Mouse (Mus musculus) T-helper 1 cell (primary cell): ENCODE results near the gene Ptbp1.

Experiments used
- in situ Hi-C: fragments of 300-600 bp; cut with MboI, MseI; formaldehyde crosslinking; loops from one replicate; pipeline ENCODE4 v1.15.1; 2025; ENCODE audit warnings: high pct_unique_total_duplicates

The Ptbp1 gene

DNA sequence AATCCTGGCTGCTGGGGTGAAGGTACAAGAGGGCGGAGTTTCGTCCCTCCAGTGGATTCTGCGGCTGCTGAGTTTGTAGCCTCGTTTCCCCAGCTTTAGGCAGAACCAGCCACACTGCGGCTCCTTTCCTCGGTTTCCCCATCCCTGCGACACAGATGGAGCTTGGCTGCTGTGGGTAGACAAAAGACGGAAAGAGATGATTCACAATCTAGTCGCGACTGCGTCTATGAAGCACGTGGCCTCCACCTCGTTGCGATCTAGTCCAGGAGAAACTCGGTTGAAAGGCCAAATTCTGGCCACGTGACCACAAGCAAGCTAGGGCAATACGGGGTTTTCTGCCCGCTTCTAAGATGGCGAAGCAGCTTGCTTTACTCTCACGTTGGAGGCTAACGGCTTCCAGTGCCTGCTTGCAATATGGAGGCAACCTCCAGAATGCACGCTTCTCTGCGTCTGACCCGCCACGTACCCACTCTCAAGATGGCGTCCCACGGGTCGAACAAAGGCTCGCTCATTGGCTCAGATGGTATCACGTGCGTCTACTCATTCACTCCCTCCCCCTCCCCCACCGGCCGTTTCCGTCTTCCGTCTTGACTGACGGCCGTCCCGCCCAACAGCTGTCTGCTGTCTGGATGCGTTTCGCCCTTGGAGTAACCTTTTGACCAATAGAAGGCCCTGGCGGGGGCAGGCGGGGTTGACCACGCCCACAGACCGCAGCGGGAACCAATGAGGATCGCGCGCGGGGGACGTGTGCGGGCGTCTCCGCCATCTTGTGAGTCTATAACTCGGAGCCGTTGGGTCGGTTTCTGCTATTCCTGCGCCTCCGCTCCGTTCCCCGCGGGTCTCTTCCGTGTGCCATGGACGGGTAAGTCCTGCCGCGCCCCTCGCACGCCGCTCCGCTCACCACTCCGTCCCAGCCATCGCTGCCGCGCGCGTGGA is at the start of gene Ptbp1:
TSS of gene Ptbp1 (plus strand) at position 568 of the 936 bp plus-strand sequence.
- in situ Hi-C loops, result no loop called here

DNA sequence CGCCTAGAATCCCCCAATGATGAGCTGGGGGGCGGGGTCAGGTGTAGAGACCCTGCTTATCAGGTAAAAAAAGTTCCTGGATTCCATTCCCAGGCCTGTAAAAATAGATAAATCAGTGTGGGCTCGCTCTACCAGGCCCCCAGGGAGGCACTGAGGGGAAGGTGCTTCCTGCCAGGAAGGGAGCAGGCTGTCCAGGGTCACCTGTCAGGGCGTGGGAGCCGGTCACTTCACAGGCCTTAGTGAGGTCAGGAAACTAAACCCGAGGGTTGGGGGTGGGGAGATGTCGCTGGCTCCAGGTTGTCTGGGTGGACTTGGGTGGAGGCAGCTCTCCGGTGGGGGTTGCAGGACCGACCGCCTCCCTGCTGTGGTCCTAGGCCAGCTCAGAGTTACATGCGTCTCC is 48.6 kb upstream of the Ptbp1 start:
- in situ Hi-C loops, result no loop called here

DNA sequence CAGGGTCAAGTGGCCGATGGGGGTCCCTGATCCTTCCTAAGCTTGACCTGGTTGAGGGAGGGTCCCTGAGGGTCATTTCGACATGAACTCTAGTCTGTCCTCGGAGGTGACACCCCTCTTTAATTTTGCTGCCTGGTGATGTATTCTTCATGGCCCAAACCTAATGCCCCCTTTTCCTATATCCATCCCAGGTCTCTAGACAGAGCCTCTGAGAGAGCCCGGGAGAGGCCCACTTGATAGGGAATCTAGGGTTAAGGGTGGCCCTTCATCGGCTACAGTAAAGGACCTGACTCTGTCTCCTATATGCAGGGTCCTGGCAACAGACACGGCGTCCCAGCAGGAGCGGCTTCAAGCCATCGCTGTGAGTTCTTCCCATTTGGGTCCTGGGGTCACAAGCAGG is 47.9 kb upstream of the Ptbp1 start:
- in situ Hi-C loops, result no loop called here

DNA sequence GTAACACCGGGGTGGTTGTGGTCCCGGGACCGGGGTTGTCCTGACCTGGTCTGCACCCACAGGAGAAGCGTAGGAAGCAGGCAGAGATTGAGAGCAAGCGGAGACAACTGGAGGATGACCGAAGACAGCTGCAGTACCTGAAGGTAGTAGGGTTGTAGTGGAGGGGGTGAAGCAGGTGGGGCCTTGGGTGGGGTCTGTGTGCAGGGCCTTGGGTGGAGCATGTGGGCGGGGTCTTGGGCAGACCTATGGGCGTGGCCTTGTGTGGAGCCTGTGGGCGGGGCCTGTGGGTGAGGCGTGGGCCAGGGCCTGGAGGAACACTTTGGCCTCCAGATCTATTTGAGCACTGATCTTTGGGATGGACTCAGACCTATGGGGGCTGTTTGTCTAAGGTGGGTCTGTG is 47.3 kb upstream of the Ptbp1 start:
- in situ Hi-C loops, result no loop called here

DNA sequence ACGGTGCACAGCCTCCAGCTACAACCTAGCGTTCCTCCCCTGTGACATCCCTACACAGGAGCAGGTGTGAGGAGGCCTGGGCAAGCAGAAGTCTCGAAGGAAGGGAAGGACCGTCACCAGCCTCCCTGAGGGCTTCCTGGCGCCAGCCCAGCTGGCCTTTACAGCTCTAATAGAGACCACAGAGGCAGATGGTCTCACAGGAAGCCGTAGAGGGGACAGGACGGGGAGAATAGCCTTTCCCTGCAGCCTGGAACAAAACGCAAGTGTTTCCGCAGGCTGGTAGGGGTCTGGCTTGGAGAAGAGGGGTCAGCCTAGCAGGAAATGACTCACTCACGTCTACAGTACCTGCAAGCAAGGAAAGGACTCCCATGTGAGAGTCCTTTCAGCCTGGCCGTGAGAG is 46.4 kb upstream of the Ptbp1 start:
- in situ Hi-C loops, result no loop called here

DNA sequence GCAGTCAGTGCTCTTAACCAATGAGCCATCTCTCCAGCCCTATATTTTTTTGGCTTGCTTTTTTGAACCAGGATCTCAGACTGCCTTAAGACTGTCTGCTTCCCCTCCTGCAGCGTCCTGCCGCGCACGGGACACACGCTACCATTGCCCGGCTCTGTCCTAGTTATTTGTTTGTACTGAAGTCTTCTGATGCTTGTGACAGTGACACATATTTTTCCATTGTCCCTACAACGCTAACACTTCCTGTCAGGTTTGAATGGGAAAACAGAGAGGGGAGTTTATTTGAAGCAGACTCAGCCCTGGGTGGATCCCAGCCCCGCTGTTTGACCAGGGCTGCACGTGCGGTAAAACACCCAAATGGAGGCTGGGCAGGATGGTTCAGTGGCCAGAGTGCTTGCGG is 45.5 kb upstream of the Ptbp1 start:
- in situ Hi-C loops, result no loop called here

DNA sequence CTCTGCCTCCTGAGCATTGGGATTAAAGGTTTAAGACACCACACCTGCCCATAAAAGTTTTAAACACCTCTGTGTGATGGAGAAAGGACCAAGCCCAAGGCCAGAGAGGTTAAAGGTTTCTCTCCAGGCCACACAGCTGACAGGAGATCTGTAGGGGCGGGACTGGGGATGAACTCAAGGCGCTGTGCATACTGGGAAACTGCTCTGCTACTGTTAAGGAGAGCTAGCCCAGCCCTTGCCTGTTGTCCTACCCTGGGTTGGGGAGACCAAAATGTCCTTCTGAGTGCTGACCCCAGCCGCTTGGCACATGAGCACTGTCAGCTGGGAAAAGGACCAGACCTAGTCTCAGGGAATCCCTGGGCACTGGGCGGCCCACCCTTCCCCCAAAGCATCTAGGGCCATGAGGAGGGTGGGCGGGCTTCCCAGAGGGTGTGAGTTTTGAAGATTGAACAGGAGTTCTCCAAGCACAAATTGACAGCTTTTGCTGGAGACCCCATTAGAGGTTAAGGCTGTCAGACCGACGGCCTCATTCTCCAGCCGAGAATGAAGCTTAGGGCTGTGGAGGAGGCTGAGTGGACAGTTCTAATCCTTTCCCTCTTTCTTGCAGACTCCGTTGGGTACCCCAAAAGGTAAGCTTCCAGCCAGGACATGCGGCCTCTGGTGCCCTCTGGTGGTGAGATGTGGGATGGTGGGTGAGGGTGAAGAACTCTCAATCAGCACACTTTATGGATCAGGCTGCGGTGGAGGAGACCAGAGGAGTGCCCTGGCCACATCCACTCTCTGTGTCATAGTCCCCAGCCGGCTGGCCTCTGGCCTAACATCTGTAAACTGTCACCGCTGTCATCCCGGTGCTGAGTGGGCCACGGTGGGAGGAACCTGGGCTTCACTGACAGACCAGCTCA is 42.2 kb upstream of the Ptbp1 start:
- in situ Hi-C loops, result no loop called here

DNA sequence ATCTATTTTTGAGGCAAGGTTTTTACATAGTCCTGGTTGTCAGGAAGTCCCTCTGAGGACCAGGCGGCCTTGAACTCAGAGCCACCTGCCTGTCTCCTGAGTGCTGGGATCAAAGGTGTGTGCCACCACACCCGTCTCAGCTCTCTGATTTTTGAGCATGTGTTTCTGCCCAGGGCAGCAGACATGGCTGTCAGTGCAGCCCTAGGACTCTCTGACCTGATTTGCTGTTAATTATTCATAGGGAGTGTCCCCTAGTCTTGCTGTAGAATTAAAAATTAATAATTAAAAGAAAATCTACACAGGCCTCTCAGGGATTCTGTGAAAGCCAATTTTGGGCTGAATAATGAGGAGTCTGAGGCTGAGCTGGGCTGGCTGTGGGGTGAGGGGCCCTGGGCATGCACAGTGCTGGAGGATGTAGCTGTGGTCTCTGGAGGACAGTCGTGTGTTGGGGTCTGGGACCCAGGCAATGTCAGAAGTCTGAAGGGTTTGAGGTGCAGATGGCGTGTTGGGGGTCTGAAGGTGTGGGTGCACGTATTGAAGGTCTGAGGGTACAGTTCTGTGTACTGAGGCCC is 39.9 kb upstream of the Ptbp1 start:
- in situ Hi-C loops, result no loop called here

DNA sequence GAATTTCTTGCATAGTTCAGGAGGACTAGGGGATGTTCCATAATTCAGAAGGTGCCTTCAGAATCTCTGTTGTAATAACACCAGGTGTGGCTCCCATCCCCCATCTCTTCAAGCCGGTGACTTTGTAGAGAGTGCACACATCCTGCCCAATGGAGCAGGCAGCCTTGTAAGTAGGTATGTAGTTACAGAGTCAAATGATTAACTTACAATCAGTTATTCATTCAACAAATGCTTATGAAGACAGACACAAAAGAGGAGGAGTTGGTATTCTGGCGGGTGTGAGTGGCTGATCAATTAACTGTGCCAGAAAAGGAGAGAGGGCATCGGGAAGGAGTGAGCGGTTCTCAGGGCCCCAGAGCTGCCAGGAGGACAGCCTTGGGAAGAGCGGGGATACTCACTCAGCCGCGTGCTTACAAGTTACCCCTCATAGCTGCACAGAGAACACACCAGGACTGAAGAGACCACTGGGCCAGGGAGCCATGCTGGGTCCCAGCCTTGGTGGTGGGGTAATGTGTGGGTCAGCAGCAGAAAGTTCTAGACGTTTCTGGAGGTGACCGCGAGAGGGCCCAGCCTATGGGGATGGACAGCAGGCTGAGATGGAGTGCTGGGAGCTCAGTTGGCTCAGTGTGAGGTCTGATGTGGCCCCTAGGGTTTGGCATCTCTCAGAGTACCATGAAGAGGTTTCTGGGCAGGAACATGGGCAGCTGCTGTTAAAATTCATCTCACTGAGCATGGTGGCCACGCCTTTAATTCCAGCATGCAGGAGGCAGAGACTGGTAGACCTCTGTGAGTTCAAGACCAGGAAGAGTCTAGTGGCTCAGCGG is 38.3 kb upstream of the Ptbp1 start:
- in situ Hi-C loops, result no loop called here

DNA sequence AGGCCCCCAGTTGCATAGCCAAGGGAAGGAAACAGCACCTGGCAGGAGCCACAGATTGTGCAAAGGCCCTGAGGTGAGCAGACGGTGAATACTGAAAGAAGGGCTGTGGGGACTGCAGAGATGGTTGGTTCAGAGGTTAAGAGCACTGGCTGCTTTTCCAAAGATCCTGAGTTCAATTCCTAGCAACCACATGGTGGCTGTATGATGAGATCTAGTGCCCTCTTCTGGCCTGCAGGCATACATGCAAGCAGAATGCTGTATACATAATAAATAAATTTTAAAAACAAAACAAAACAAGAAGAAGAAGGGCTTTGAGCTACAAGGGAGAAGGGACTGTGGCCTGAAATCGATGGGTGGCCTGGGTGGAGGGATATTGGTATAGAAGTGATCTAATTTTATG is 37.1 kb upstream of the Ptbp1 start:
- in situ Hi-C loops, result no loop called here

DNA sequence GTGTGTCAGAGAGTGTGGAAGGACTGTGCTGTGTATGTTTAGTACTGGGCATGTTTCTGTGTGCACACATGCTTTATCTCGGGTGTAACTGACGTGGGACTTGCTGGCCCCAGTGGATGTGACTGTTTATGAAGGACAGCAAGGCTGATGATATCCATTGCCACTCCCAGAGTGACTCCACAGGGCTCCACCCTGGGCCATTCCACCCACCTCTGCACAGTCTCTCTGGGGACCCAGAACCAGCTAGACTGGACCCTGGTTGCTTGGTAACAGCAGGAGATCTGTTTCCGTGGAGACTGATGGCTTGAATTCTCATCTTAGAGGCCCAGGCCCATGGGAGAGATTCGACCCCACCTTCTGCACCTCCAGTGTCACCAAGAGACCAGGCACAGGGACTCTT is 36.0 kb upstream of the Ptbp1 start:
- in situ Hi-C loops, result no loop called here

DNA sequence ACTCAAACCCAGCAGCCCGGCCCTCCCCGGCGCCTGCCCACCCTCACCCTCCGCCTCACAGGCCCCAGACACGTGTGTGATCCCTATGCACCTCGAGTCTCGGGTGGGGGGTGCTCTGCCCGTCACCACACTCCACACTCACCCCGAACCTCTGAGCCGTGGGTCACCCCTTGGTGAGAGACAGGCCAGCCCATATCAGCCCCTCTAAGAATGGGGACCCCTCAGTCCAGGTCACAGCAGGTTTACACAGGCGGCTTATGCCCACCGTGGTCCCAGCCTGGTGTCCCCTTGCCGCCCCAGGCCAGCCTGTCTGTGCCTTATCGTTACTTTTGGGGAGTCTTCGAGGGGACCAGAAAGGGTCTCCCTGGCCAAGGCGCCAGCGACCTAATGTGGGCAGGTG is 34.6 kb upstream of the Ptbp1 start:
- in situ Hi-C loops, result no loop called here

DNA sequence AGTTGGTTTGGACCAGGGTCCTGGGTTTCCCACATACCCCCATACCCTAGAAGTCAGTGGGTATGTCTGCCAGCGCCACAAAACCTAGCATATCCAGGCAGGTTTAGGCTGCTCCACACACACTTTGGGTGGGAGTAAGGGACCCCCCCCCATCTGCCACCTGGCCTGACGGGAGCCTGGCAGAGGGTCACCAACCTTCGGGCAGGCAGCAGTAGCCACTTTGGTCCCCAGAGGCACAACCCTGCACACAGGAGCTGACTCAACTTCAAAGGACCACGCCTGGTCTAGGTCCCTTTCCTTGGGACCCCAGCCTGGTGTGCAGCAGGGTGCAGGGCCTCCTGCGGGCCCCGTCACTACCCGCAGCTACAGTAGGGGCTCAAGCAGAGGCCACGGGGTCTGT is 34.0 kb upstream of the Ptbp1 start:
- in situ Hi-C loops, result no loop called here

DNA sequence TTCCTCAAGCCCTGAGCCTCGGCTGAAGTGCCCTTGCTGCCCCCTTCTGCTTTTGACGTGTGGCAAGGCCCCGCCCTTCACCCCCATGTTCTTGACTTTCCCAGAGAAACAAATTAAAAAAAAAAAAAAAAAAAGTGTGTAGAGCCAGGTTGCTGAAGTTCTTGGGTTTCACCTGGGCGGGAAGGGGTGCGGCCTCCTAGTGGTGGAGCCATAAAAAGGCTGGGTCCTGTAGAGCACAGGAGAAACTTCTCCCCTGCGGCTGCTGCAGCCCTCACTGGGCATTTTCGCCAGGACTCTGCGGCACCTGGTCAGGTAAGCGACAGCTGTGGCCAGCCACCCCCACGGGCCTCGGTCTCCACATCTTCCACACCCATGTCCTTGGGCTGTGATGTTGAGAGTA is 33.4 kb upstream of the Ptbp1 start, which contains the start of gene Misp:
TSS of gene Misp (plus strand) at position 208 of the 400 bp plus-strand sequence.
- in situ Hi-C loops, result no loop called here

DNA sequence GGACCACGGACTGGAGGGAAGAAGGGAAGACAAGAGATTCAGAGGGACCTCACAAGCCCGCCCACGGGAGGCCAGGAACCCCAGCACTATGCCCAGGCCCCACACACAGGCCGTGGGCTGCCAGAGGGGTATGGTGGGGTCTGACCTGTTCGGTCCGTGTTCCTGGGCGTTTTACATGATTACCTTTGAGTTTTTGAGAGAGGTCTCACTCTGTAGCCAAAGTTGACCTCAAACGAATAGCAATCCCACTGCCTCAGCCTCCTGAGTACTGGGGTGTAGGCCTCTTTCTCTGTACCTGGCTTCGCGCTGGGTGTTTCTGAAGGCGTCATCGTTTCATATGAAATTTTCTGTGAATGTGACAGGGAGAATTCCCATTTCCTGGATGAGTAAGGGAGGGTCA is 32.5 kb upstream of the Ptbp1 start:
- in situ Hi-C loops, result no loop called here

DNA sequence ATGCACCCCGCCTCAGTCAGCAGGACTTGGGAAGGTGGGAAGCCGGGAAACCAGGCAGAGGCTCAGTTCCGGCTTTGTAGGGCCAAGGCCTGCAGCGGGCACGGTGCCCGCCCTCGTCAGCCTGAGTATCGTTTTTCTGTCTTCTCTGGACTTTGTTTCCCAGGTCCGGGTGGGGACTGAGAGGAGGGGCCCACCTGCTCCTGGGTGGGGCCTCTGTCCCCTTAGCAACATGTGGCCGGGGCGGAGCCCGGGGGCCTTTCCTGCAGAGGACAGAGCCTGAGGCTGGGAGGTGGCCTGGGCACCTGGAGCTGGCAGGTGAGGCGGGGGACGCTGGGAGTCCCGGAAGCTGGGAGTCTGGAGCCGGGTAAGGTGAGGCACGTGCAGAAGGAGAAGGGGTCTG is 31.9 kb upstream of the Ptbp1 start:
- in situ Hi-C loops, result no loop called here

DNA sequence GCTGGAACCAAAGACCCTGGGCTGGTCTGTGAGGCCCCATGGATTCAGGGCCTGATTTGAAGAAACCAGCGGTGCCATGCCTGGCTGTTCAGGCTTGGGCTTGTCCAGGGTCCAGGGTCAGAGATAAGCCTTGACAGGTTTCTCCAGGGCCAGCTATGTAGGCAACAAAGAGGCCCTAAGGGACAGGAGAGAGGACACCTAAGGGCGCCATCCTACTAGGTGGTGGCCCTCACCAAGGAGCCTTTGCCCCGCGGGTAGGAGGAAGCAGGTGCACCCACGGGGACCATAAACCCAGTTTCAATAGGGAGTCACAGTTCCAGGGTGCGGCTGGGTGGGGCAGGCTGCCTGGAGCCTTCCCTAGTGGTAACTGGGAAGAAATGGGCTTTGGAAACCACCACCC is 31.2 kb upstream of the Ptbp1 start:
- in situ Hi-C loops, result no loop called here

DNA sequence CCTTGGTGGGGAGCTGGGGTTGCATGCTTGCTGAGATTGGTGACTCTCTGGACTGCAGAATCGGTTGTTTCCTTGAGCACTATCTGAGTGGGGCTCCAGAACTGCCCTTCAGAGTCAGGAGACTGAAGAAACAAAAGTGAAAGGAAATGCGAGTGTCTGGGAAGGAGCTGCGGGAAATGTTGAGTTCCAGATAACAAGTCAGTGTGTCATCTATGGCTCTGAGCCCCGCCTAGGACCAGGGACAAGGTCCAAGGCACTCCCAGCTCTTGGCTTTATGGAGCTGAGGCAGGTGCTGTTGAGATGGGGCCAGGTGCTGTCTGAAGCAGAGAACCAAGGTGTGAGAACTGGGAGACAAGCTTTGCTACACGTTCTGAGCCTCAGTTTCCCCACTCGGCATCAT is 29.8 kb upstream of the Ptbp1 start:
- in situ Hi-C loops, result no loop called here

DNA sequence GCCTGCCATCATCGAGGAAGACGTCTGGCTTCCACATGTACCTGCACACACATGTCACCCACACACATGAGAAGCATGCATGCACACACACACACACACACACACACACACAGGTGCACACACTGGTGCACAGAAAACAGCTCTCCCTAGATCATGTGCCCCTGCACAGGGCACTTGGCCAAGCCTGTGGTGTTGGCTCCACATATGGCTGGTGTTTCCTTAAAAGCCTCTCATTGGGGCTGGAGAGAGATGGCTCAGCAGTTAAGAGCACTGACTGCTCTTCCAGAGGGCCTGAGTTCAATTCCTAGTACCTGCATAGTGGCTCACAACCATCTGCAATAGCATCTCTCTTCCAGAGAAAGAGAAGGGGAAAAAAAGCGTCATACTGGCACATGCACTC is 22.6 kb upstream of the Ptbp1 start:
- in situ Hi-C loops, result no loop called here

DNA sequence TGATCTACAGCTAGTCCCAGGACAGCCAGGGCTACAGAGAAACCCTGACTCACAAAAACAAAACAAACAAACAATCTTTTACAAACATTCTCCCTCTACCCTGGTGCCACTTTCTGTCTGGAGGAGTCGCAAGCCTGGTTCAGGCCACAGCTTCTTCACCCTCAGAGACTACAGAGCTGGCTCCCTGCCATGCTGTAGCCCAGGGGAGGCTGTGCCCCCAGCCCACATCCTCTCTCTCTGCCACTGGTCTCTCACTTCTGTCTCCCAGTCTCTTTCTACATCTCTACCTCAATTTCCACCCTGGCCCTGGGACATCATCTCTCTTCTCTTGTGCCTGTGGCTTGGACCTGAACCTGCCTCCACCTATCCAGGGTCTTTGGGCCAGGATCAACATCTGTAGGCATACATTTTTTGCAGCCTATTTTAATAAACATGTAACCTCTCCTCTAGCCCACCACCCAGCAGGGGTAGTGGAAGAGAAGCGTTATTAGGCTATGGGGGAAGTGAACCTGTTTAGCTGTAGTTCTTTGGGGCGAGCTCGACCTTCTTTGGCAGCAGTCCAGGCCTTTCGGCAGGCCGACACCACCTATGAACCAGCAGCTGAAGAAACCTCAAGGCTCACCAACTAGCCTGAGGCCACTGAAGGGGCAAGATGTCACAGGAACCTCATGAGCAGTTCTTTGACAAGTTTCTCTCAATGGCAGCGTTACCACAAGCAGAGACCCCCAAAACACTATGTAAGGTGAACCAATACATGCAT is 22.0 kb upstream of the Ptbp1 start:
- in situ Hi-C loops, result no loop called here

DNA sequence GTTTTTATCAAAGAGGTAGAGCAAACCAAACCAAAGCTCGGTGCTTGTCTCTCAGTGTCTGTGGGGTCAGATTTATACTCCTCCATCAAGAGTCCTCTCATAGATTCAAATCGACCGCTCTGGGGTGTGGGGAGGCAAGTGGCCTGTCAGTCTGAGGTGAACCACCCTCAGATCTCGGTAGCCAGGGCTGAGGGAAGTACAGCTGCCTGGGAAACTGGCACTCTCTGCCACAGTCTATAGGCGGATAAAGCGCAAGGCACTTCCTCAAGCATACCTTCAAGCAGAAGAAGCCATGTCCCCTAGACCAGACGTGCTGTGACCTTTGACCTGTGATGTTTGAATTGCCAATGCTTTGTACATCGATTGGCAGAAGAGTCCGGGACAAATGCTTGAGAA is 21.4 kb upstream of the Ptbp1 start:
- in situ Hi-C loops, result no loop called here
